Mouse (Mus musculus): ENCODE results near the gene Mbtd1.

DNA sequence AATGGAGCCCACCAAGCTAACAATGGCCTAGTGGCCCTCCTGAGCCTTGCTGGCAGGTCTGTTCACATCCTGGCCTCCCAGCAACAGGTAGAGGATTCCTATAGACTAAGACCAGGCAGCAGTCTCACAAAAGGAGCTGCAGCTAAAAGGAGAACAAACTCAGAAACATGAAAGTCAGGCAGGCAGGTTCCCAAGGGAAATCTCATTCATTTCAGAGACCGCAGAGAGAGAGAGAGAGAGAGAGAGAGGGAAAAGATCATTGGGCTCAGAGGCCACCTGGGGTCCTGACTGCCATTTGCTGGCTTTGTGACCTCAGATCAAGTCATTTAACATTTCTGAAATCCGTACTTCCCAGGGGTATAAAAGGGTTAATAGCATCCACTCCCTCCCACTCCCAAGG, 38.3 kb upstream of the Mbtd1 start:
- TF ChIP-seq EP300 (IDR thresholded peaks at IDR 0.05): no peak
- no peak for TF ChIP-seq CTCF (IDR thresholded peaks at IDR 0.05)
